Mouse (Mus musculus): ENCODE results near the gene Ntrk2.

GRCm38 (mm10) chr13:58761003-58761630, 45.3 kb upstream of the Ntrk2 start:
- TF ChIP-seq CTCF (conservative IDR thresholded peaks at IDR 0.05; ENCODE audit: low read length) (no peak), NANOG (IDR thresholded peaks at IDR 0.05; ENCODE audit: borderline replicate concordance, low read length) (no peak), POU5F1 (IDR thresholded peaks at IDR 0.05; ENCODE audit: borderline replicate concordance, low read length) (no peak)

Measured in E14TG2a.4 (cell line).